Mouse (Mus musculus) kidney, embryonic 16.5 days (tissue): ENCODE results near the gene Hand2. TPM values are rescaled to one million over a fixed set of nuclear protein-coding genes. Genes with fewer than 3 reads are reported as not detected.

Source experiments
- polyA plus RNA-seq: library from polyadenylated mRNA; unstranded; fragments of >200 nt; fragmentation: Nextera tagmentation; extraction: Ambion mirVana; gene quantifications from 2 replicates; pipeline ENCODE4 v1.2.1, GENCODE M21; 2015

Gene Hand2
- polyA plus RNA-seq, 1 experiment from 2014 or later: 0.25 TPM

Other genes starting within 250 kb of the Hand2 start
- gene Scrg1, start 134.9 kb downstream of the Hand2 start, polyA plus RNA-seq: not detected in 2 replicates
- 29.0 and 32.5 TPM in 2 replicates for gene Sap30, start 166.9 kb downstream of the Hand2 start, polyA plus RNA-seq
- gene Hmgb2, start 190.9 kb downstream of the Hand2 start, polyA plus RNA-seq: 309 and 369 TPM in 2 replicates